Mouse (Mus musculus): Measurements from ENCODE around the gene Gse1. TPM values are rescaled to one million over a fixed set of nuclear protein-coding genes. Genes with fewer than 3 reads are reported as not detected.

Gene Gse1
- polyA plus RNA-seq, 1 experiment from 2014 or later, result 25.3 TPM

GRCm38 (mm10) chr8:120371725-120372457 lies 143.6 kb downstream of the Gse1 start:
- Histone ChIP-seq H3K36me3 (ENCODE audit: control insufficient read depth, insufficient read depth, low read length) (no peaks in the 10 kb centered on the region), H3K27ac (ENCODE audit: low read depth, low read length) (peak overlapping the region; percentile 93), H3K27me3 (replicated peaks; ENCODE audit: control insufficient read depth, insufficient read depth, low read length) (no peaks in the 10 kb centered on the region), H3K4me2 (peak overlapping the region; percentile 54), H3K9ac (ENCODE audit: low read depth, low read length) (peak overlapping the region; percentile 71), H3K9me3 (ENCODE audit: control insufficient read depth, low read length) (no peaks in the 10 kb centered on the region), H3K4me3 (ENCODE audit: low read depth, low read length) (no peak overlapping the region), H3K4me1 (replicated peaks; ENCODE audit: control insufficient read depth, insufficient read depth, low read length) (peaks cover 92% of the 10 kb centered on the region)
- 22% methylated on average over 8 of the region's 8 CpGs for WGBS
- DNase-seq (ENCODE audit: low spot score) (peak; percentile 82), ATAC-seq (replicated peaks; ENCODE audit: low FRiP score) (peak; percentile 90)

GRCm38 (mm10) chr8:120372684-120373083 lies 144.4 kb downstream of the Gse1 start:
- Histone ChIP-seq H3K4me2 (peak overlapping the region; percentile 54; the same call in 1 of the 2 replicates), H3K4me3 (ENCODE audit: low read depth, low read length) (no peak overlapping the region), H3K4me1 (replicated peaks; ENCODE audit: control insufficient read depth, insufficient read depth, low read length) (peaks cover 97% of the 10 kb centered on the region), H3K27ac (ENCODE audit: low read depth, low read length) (peak overlapping the region; percentile 91), H3K9me3 (ENCODE audit: control insufficient read depth, low read length) (no peaks in the 10 kb centered on the region), H3K27me3 (replicated peaks; ENCODE audit: control insufficient read depth, insufficient read depth, low read length) (no peaks in the 10 kb centered on the region), H3K9ac (ENCODE audit: low read depth, low read length) (peak overlapping the region; percentile 71), H3K36me3 (ENCODE audit: control insufficient read depth, insufficient read depth, low read length) (no peaks in the 10 kb centered on the region)
- no peak for DNase-seq (ENCODE audit: low spot score)
- no peak for ATAC-seq (replicated peaks; ENCODE audit: low FRiP score)
- WGBS, result 60% methylated on average over 6 of the region's 6 CpGs

- H3K4me1 ChIP-seq (replicated peaks; ENCODE audit: control insufficient read depth, insufficient read depth, low read length), result peaks cover 99% of the 10 kb centered on the region
- ATAC-seq (replicated peaks; ENCODE audit: low FRiP score) (no peak), DNase-seq (ENCODE audit: low spot score) (no peak)
- 52% methylated on average over 3 of the region's 3 CpGs for WGBS
- H3K4me3 ChIP-seq (ENCODE audit: low read depth, low read length), result no peak overlapping the region
- no peaks in the 10 kb centered on the region for H3K27me3 ChIP-seq (replicated peaks; ENCODE audit: control insufficient read depth, insufficient read depth, low read length)
- peak overlapping the region; percentile 71 for H3K9ac ChIP-seq (ENCODE audit: low read depth, low read length)
- H3K36me3 ChIP-seq (ENCODE audit: control insufficient read depth, insufficient read depth, low read length), result no peaks in the 10 kb centered on the region
- H3K9me3 ChIP-seq (ENCODE audit: control insufficient read depth, low read length), result no peaks in the 10 kb centered on the region
- H3K4me2 ChIP-seq, result no peak overlapping the region; the same call in 1 of the 2 replicates
- peak overlapping the region; percentile 91 for H3K27ac ChIP-seq (ENCODE audit: low read depth, low read length)
Measured at GRCm38 (mm10) chr8:120373621-120374020, 145.4 kb downstream of the Gse1 start.

GRCm38 (mm10) chr8:120374070-120374469 lies 145.8 kb downstream of the Gse1 start:
- peak overlapping the region; percentile 52 for H3K9ac ChIP-seq (ENCODE audit: low read depth, low read length)

GRCm38 (mm10) chr8:120374514-120374913 lies 146.3 kb downstream of the Gse1 start:
- Histone ChIP-seq H3K4me3 (ENCODE audit: low read depth, low read length) (no peak overlapping the region), H3K9ac (ENCODE audit: low read depth, low read length) (peak overlapping the region; percentile 52), H3K27ac (ENCODE audit: low read depth, low read length) (peak overlapping the region; percentile 91), H3K4me1 (replicated peaks; ENCODE audit: control insufficient read depth, insufficient read depth, low read length) (peaks cover 95% of the 10 kb centered on the region), H3K4me2 (no peak overlapping the region), H3K9me3 (ENCODE audit: control insufficient read depth, low read length) (no peaks in the 10 kb centered on the region), H3K36me3 (ENCODE audit: control insufficient read depth, insufficient read depth, low read length) (no peaks in the 10 kb centered on the region), H3K27me3 (replicated peaks; ENCODE audit: control insufficient read depth, insufficient read depth, low read length) (no peaks in the 10 kb centered on the region)
- no peak for ATAC-seq (replicated peaks; ENCODE audit: low FRiP score)
- no peak for DNase-seq (ENCODE audit: low spot score)
- 26% methylated on average over 9 of the region's 9 CpGs for WGBS

More at GRCm38 (mm10) chr8:120374070-120374469, 145.8 kb downstream of the Gse1 start:
- peaks cover 99% of the 10 kb centered on the region for H3K4me1 ChIP-seq (replicated peaks; ENCODE audit: control insufficient read depth, insufficient read depth, low read length)
- no peak overlapping the region for H3K4me3 ChIP-seq (ENCODE audit: low read depth, low read length)
- no peaks in the 10 kb centered on the region for H3K36me3 ChIP-seq (ENCODE audit: control insufficient read depth, insufficient read depth, low read length)
- no peak overlapping the region for H3K4me2 ChIP-seq
- H3K27ac ChIP-seq (ENCODE audit: low read depth, low read length), result peak overlapping the region; percentile 91
- DNase-seq (ENCODE audit: low spot score) (no peak), ATAC-seq (replicated peaks; ENCODE audit: low FRiP score) (no peak)
- H3K9me3 ChIP-seq (ENCODE audit: control insufficient read depth, low read length), result no peaks in the 10 kb centered on the region
- 75% methylated on average over 1 of the region's 1 CpGs for WGBS
- no peaks in the 10 kb centered on the region for H3K27me3 ChIP-seq (replicated peaks; ENCODE audit: control insufficient read depth, insufficient read depth, low read length)

GRCm38 (mm10) chr8:120375170-120375569 lies 146.9 kb downstream of the Gse1 start:
- Histone ChIP-seq H3K36me3 (ENCODE audit: control insufficient read depth, insufficient read depth, low read length) (no peaks in the 10 kb centered on the region), H3K27me3 (replicated peaks; ENCODE audit: control insufficient read depth, insufficient read depth, low read length) (no peaks in the 10 kb centered on the region), H3K9me3 (ENCODE audit: control insufficient read depth, low read length) (no peaks in the 10 kb centered on the region), H3K4me2 (peak overlapping the region; percentile 32; the same call in 1 of the 2 replicates), H3K4me3 (ENCODE audit: low read depth, low read length) (no peak overlapping the region), H3K27ac (ENCODE audit: low read depth, low read length) (peak overlapping the region; percentile 91), H3K4me1 (replicated peaks; ENCODE audit: control insufficient read depth, insufficient read depth, low read length) (peaks cover 88% of the 10 kb centered on the region), H3K9ac (ENCODE audit: low read depth, low read length) (0 out of 2 replicates have a peak overlapping the region, but pooled peaks have one; percentile 23)
- WGBS, result 24% methylated on average over 5 of the region's 5 CpGs
- ATAC-seq (replicated peaks; ENCODE audit: low FRiP score), result peak; percentile 45
- no peak for DNase-seq (ENCODE audit: low spot score)

GRCm38 (mm10) chr8:120376215-120376614 lies 148.0 kb downstream of the Gse1 start:
- Histone ChIP-seq H3K4me3 (ENCODE audit: low read depth, low read length) (no peak overlapping the region), H3K9ac (ENCODE audit: low read depth, low read length) (peak overlapping the region; percentile 17; the same call in 1 of the 2 replicates), H3K4me2 (no peak overlapping the region), H3K27ac (ENCODE audit: low read depth, low read length) (peak overlapping the region; percentile 41), H3K9me3 (ENCODE audit: control insufficient read depth, low read length) (no peaks in the 10 kb centered on the region), H3K36me3 (ENCODE audit: control insufficient read depth, insufficient read depth, low read length) (no peaks in the 10 kb centered on the region), H3K4me1 (replicated peaks; ENCODE audit: control insufficient read depth, insufficient read depth, low read length) (peaks cover 78% of the 10 kb centered on the region), H3K27me3 (replicated peaks; ENCODE audit: control insufficient read depth, insufficient read depth, low read length) (no peaks in the 10 kb centered on the region)
- no peak for ATAC-seq (replicated peaks; ENCODE audit: low FRiP score)
- 66% methylated on average over 4 of the region's 4 CpGs for WGBS
- no peak for DNase-seq (ENCODE audit: low spot score)

GRCm38 (mm10) chr8:120376847-120377802 lies 148.9 kb downstream of the Gse1 start:
- peak overlapping the region; percentile 33; the same call in 1 of the 2 replicates for H3K4me2 ChIP-seq
- H3K27me3 ChIP-seq (replicated peaks; ENCODE audit: control insufficient read depth, insufficient read depth, low read length), result no peaks in the 10 kb centered on the region
- H3K36me3 ChIP-seq (ENCODE audit: control insufficient read depth, insufficient read depth, low read length), result no peaks in the 10 kb centered on the region
- H3K9ac ChIP-seq (ENCODE audit: low read depth, low read length), result peak overlapping the region; percentile 31; the same call in 1 of the 2 replicates
- ATAC-seq (replicated peaks; ENCODE audit: low FRiP score) (no peak), DNase-seq (ENCODE audit: low spot score) (no peak)
- no peak overlapping the region for H3K4me3 ChIP-seq (ENCODE audit: low read depth, low read length)
- H3K9me3 ChIP-seq (ENCODE audit: control insufficient read depth, low read length), result no peaks in the 10 kb centered on the region
- WGBS, result 51% methylated on average over 22 of the region's 22 CpGs
- peaks cover 69% of the 10 kb centered on the region for H3K4me1 ChIP-seq (replicated peaks; ENCODE audit: control insufficient read depth, insufficient read depth, low read length)
- peak overlapping the region; percentile 76 for H3K27ac ChIP-seq (ENCODE audit: low read depth, low read length)

All from liver, embryonic 11.5 days (tissue).